Mouse (Mus musculus): ENCODE data around the gene Osbpl11.
"Not testable (repeated sequence)": the region's sequence is repeated elsewhere in the genome, so short reads cannot be mapped to it uniquely, and the experiment has no call there.

Gene Osbpl11

DNA sequence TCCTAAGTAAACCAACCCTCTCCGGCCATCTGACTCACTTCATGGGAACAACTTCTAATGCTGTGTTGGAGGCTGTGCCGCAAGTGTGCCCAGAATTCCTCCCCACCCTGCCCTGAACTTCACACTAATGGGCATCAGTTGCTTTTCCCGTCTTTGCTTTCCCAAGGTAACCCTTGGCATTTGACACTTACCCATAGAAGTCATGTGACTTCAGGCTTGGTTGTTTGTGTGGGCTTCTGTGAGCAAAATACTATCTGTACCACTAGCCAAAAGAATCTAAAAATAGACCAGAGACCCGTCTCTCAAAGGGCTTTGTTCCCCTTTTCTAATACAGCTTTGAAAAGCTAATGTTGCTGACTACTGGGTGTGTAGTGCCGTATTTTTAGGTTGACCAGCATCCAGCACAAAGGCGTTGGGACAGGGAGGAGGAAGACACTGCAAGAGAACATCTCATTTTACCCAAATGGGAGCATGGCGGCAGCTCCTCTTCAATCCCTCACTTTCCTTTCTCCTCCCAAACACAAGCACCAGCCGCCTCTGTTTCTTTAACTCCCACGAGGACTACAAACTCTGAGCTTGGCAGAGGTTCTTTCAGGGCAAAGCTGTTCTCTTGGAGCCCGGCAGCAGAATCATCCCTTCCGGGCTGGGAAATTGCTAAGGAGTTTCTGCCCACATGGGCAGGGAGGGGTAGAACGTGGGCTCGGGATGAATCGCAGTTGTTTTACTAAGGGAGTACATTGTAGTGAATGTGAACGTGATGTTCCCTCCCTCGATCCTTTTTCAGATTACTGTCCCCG, 6.4 kb upstream of the Osbpl11 start:
- peak; percentile 44 to 53 for DNase-seq

DNA sequence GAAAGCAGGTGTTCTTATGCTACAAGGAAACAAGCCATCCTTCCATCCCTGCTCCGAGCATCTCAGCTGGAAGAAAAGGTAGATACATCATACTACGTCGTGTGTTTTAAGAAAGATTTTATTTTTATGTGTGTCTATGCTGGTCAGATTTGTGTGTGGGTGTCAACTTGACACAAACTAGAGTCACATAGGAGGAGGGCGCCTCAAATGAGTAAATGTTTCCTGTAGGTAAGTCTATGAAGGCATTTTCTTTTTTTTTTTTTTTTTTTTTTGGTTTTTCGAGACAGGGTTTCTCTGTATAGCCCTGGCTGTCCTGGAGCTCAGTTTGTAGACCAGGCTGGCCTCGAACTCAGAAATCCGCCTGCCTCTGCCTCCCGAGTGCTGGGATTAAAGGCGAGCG, 5.6 kb upstream of the Osbpl11 start:
- not testable (repeated sequence) for DNase-seq

DNA sequence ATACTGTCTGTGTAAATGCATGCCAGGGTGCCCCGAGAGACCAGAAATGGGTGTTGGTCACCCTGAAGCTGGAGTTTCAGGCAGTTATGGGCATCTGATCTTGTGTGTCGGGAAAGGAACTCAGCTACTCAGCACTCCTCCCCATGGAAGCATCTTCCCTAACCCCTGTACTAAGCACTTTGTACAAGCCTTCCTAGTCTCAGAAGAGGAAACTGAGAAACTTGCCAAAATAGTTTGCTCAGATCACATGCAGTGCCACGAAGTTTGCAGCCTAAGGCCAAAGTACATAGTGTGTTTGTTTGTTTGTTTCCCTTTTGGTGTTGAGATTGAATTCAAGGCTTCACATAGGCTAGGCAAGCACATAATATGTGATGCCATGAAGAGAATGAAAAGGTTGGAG, 5.0 kb upstream of the Osbpl11 start:
- no peak for DNase-seq

DNA sequence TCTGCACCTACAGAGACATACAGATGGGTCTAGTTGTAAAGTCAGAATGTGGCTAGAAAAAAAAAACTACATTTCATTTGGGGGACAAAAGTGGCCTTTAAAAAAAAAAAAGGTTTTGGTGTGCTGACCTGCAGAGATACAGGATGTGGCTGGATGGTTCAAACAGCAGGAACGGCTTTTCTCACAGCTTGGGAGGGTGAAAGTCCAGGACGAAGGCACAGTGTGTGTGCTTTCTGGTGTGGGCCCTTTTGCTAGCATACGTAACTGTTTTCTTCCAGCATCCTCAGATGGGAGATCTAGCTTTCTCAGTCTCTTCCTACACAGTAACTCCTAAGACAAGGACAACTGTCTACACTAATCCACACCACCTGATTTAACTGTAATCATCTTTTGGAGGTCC, 4.1 kb upstream of the Osbpl11 start:
- no peak for DNase-seq

DNA sequence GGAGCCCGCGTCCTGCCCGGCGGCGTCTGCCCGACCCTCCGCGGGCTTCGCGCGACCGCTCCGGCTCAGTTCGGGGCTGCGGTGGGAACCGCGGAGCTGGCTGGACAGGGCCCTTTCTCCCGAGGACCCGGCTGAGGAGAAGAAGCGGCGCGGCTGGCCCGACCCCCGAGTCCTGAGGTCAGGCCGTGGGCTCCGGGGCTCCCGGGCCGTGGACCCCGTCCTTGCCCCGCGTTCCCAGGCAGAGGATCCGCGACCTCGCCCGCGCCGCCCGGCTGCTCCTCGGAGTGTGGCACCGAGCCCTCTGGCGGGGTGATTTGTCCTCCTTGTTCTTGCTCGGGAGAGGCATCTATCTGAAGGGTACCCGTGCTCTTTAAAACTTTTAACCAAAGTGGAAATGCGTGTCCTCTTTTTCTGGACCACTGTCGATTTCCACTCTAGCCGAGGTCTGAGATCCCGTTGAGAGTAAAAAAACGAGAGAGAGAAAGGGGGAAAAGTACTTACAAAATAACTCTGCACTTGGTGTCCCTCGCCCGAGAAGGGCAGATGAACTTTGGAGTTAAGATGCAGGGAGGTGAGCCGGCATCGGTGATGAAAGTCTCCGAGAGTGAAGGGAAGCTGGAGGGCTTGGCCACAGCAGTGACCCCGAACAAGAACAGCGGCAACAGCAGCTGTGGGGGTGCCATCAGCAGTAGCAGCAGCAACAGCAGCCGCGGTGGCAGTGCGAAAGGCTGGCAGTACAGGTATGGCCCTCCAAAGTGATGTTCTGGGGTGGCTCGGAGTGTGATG, 583 bp downstream of the Osbpl11 start:
- DNase-seq, result peak; percentile 34 to 60

DNA sequence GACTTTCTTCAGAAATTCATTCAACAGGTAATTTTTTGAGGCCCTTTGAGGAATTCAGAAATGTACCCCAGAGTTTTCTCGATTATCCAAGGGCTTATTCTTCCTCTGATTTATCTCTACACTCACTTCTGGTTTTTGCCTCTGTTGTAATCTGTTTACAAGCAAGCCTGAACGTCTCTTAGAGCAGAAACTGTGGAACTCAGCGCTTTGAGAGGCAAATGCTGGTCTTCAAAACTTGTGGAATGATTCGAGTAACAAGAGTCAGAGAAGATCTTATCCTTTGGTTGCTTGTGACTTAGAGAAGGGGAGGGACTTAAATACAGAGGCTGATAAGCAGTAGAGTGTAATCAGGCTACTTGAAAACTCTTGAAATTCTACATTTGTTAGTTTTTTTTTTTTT, 1.3 kb downstream of the Osbpl11 start:
- DNase-seq, result no peak

DNA sequence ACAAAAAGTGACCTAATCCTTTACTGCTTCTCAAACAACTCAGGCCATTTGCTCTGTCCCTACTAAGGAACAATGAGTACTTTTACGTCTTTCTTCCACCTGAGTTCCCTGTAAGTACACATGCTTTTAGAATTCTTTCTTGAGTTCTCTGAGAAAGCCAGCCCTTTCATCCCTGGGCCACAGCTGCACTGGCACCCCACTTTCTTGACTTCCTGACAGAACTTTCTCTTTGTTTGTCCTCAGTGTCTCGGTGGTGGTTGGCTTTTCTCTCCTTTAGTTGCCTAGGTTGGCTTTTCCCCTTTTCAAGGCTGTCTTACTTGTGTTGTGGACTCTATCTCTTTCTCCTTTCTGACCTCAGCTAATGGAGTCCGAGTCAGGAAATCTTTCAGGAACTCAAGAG, 3.2 kb downstream of the Osbpl11 start:
- no peak for DNase-seq

DNA sequence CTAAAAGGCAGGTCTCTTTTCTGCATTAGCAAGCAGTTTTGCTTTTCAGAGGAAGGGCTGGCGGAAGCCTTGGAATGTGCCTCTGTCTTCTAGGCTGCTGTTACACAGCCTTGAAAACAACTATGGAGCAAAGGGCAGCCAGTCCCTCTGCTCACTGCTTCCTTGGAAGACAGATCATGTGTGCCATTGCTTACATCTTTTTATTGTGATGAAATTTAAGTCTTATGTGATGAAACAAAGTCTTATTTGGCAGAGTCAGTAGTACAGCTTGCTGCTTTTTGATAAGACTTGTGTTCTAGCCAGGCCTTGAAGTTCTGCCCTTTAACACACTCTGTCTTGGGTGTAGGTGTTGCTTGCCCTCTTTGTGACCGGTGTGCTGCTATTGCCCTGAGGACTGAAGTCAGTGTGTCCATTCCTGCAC, 6.8 kb downstream of the Osbpl11 start:
- no peak for DNase-seq

DNA sequence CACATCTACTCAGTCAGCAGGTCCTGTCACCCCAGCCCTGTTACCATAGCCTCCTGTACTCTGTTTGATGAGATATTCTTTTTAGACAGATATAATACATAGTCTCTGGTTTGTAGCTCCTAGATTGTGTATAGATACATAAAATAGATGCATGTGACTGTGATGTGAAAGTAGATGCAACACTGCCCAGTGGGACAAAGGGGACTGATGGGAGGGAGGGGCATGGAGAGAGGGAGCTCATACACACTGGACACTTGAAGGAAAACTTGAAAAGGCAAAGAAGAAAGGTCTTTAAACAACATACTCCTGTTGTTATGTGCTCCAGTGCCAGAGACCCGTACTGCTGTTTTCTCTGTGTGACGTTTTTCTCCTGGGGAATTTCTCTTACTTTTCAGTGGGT, 7.4 kb downstream of the Osbpl11 start:
- no peak for DNase-seq

DNA sequence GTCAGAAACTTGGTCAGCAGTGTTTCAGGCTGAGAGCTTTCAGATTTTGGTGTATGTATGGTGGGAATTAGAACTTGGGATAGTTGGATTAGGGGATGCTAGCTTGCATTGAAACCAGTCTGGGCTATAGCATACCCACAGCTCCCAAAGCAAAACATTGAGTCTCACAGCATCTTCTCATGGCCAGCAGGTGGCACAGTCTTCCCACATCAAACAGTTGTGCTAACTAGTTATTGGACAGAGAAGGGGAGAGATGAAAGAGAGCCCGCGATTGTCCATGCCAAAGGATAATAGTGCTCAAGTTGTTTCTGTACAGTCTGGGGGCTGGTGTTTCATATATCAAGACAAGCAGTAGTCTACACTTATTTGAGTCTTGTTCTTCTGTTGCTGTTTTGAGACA, 8.8 kb downstream of the Osbpl11 start:
- peak; percentile 46 to 52 for DNase-seq

DNA sequence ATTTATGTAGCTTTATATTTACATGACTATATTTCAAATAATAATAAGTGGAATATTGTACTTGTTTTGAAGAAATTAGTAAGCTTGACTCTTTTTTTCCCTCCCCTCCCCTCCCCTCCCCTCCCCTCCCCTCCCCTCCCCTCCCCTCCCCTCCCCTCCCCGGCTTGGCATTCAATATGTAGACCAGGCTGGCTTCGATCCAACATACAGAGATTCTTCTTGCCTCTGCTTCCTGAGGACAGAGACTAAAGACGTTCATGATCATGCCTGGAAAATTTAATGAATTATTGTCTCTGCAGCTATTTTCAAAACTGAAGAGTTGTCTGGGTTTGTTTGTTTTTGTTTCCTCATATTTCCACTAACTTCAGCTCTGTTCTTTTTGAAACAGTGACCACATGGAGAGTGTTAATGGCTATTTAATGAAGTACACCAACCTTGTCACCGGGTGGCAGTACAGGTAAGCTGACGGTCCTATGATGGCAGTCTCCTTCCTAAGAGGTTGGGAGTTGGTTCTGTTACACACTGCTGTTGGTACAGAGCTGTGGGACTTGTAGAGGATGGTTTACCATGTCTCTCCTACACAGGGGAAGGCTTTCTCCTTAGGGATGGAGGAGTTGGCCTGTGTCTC, 10.9 kb downstream of the Osbpl11 start:
- DNase-seq, result peak; percentile 35 to 41

DNA sequence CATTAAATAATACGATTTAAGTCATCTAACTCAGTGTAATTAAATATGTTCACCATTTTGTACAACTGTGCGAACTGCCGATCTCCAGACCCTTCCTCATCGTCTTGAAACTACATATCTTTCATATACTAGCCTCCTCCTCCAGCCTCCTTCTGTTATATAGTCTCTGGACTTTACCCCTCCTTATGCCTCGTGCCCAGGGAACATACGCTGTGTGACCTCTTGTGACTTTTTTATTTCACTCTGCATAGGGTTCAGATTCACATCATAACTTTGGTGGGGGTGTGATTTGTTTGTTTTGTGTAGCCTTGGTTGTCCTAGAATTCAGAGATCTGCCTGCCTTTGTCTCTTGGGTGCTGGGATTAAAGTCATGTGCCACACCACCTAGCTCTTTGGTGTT, 11.7 kb downstream of the Osbpl11 start:
- no peak for DNase-seq

DNA sequence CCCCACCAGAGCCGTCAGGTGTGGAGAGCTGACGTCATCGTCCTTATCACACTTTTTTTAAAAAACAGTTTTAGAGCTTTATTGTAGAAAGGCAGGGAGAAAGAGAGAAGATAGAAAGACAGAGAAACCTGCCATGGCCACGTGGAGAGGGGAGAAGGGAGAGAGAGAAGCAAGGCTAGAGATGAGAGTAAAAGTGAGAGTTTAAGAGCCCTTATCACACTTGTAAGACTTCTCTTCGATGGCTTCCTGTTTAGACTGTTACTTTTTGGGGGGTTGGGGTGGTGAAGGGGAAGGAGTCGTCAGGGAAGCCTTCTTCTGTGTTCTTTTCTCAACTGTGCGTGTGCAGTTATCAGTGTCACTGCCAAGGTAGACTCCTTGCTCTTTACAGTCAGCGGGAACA, 15.7 kb downstream of the Osbpl11 start:
- DNase-seq, result no peak

DNA sequence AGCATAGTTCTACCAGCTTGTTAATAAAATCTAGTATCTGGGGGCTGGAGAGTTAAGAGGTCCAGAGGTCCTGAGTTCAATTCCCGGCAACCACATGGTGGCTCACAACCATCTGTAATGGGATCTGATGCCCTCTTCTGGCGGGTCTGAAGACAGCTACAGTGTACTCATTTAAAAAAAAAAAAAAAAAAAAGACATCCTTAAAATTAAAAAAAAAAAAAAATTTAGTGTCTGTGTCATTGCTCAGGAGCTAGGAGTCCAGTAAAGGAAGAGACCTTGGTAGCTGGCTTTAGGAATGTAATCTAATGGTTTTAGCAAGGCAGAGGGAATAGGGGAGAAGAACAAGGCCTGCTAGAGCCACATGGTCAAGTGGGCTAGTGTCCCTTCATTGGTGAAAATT, 25.9 kb downstream of the Osbpl11 start:
- no peak for DNase-seq

DNA sequence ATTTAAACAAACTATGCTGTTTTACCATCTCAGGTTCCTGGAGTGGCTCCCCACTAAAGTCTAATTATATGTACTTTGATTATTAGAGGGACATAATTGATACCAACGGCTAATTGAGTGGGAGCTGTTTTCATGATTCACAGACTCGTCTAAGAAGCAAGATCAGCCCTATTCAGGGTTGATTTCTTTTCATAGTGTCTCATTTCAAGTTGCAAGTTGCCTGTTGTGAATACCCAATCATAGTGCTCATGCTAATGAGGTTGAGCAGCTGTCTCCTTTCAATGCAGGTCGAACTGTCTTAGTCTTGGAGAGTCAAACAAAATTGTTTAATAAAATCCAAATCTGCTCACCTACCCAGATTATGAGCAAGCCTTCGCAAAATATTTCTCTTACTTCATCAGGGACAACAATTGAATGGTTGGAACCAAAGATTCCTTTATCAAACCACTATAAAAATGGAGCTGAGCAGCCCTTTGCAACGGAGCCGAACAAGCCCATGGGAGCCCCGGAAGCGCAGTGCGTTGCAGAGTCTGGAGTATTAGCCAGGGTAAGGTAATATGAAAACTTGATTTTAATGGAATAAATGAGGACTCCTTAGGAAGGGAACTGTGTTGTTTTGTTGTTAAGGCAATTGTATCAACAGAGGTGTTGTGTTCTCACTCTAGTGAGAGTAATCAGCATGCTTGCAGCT, 31.6 kb downstream of the Osbpl11 start:
- DNase-seq, result no peak

DNA sequence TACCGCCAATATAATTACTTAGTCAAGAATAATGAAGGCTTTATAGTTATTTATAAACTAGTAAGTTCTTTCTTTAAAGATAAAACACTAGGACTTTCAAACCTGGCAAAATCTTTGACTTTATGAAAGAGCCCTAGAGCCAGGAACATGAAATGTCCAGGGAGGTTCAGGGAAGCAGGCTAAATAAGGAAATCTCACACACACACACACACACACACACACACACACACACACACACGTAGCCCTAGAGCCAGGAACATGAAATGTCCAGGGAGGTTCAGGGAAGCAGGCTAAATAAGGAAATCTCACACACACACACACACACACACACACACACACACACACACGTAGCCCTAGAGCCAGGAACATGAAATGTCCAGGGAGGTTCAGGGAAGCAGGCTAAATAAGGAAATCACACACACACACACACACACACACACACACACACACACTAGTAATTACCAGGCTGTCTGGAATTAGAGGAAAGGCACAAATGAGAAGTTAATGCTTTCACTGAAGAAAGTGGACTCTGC, 32.7 kb downstream of the Osbpl11 start:
- DNase-seq, result not testable (repeated sequence)

DNA sequence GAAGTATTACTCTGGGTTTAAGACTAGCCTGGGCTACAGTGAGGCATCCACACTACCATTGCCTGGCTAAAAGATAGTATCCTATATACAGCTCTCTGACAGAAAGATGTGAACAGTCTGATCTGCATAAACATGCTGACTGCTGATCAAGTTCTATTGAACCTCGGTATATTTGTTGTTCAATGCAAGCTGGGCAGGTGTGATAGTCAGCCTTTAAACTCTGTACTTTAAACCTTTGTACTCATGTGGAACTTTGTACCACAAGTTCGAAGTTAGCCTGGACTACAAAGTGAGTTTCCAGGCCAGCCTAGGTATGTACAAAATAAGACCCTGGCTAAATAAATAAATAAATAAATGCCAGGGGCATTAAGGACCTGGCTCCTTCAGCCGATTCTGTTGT, 37.6 kb downstream of the Osbpl11 start:
- no peak for DNase-seq

DNA sequence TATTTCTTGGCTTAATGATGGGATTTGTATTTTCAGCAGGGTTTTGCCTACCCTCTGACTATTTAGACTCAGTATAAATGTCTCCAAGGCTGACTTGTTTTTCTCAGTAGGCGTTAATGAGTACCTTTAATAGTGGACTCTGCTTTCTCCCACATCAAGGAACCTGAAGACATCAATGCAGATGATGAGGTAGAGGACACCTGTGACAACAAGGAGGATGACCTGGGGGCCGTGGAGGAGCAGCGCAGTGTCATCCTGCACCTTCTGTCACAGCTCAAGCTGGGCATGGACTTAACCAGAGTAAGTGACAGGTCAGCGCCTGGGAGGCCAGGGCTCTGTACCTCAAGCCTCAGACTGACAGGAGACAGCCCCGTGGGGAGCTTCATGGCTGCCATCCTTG, 39.5 kb downstream of the Osbpl11 start:
- no peak for DNase-seq

DNA sequence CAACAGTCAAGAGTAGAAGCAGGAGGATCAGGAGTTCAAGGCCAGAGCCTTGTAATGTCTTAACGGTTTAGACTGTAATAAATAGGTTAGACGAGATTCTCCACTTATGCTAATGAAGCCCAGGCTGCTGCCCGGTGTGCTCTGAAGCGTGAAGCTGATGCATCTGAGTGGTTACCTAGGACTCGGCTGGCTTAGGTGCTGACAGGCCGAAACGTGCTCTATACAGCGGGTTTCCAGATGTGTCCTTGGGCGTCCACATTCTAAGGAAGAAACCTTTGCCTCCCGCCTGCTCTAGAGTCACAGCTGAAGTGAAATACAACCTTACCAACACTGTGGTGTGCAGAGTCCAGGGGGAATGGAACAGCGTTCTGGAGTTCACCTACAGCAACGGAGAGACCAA, 49.3 kb downstream of the Osbpl11 start:
- DNase-seq, result no peak

DNA sequence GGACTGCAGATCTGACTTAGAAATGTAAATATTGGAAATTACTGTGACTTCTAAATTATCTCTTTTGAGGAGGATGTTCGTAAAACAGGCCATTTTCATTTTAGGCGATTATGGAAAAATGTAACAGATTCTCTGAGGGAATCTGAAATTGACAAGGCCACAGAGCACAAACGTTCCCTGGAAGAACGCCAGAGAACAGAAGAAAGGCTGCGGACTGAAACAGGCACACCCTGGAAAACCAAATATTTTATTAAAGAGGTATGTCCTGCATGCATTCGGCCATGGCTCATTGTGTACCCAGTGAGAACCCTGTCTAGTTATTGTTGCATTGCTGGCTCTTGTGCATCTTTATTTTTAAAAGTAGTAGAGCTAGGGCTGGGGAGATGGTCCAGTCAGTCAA, 51.3 kb downstream of the Osbpl11 start:
- DNase-seq, result no peak

DNA sequence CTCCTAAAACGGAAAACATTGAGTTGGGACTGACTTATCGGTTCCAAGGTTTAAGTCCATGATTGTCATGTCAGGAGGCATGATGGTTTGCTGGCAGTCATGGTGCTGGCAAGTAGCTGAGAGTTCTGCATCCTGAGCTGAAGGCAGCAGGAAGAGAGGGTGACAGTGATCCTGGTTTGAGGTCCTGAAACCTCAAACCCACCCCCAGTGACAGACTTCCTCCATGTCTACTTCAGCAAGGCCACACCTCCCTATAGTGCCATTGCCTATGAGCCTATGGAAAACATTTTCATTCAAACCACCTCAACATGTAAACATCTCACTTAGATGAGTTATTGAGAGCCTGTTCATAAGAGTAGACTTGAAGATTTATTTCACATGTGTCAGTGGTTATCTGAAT, 54.4 kb downstream of the Osbpl11 start:
- no peak for DNase-seq

DNA sequence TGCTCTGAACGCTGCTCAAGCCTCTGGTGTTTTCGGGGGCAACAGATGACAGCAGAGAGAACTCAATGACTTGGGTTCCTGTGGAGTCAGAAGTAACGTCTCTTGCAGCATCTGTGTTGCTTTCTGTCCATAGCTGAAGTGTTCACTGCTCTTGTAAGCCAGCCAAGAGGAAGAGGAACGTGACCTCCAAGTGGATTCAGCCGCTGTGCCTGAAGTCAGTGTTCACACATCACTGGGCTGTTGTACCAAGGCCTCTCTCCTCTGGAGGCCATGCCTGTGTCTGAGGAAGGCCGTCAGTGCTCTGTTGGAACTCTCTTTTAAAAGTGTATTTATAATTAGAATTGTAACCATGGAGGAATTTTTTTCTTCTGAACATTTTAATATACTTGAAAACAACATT, 57.2 kb downstream of the Osbpl11 start:
- no peak for DNase-seq

DNA sequence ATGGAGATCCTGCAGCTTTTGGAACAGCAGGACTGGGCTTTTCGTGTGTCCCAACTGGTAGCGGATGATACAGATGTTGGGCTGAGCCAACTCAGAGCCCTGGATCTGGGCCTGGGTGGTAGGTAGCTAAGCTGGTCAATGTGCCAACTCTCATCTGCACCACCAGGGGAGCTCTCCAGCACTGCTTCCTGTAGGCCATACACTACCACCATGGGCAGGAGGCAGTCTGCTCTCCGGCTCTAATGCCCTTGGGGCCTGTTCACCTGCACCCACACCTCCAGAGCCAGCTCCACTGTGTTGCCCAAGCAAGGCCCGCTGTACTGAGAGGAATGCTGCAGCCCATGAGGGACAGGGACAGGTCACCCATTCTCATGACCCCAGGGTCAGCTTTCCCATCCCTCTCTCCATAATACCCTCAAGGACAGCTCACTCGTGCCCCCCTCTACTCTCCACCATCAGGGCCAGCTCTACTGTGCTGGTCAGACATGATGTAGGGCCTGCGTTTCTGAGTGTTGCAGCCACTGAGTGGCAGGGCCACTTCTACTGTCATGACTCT, 59.3 kb downstream of the Osbpl11 start:
- peak; percentile 25 to 34 for DNase-seq
